Mouse (Mus musculus) kidney, embryonic 14.5 days (tissue): ENCODE measurements around the gene Wfdc15b. TPM values are rescaled to one million over a fixed set of nuclear protein-coding genes. Genes with fewer than 3 reads are reported as not detected.

ENCODE experiments used
- ATAC-seq: fragments of 200-750 bp; cut with Nextera tagmentation; 2 replicates; pipeline ENCODE4 v1.8.0; 2017; ENCODE audit warnings: moderate number of reproducible peaks, mild to moderate bottlenecking, moderate TSS enrichment, moderate library complexity; ENCODE audit not compliant: low FRiP score, low TSS enrichment
- H3K27ac ChIP-seq: fragments of 300-500 bp; sonication (generic); 2 replicates; pipeline ENCODE4 v1.5.1; 2014; ENCODE audit warnings: low read depth, mild to moderate bottlenecking, low read length, moderate library complexity, mixed read lengths
- H3K27me3 ChIP-seq: fragments of 300-500 bp; sonication (generic); 2 replicates; pipeline ENCODE4 v1.6.1; 2014; ENCODE audit warnings: mild to moderate bottlenecking, low read length; ENCODE audit not compliant: control insufficient read depth, insufficient read depth
- H3K36me3 ChIP-seq: fragments of 300-500 bp; sonication (generic); 2 replicates; pipeline ENCODE4 v1.6.1; 2014; ENCODE audit warnings: low read length, mixed read lengths; ENCODE audit not compliant: control insufficient read depth, insufficient read depth
- H3K4me1 ChIP-seq: fragments of 300-500 bp; sonication (generic); 2 replicates; pipeline ENCODE4 v1.6.1; 2014; ENCODE audit warnings: low read length, mixed read lengths; ENCODE audit not compliant: control insufficient read depth, insufficient read depth
- H3K4me2 ChIP-seq: fragments of 300-500 bp; sonication (generic); replicated peaks from 2 replicates; pipeline ENCODE4 v1.6.1; 2014; ENCODE audit warnings: low read depth, mild to moderate bottlenecking, low read length
- H3K4me3 ChIP-seq: fragments of 300-500 bp; sonication (generic); 2 replicates; pipeline ENCODE4 v1.5.1; 2014; ENCODE audit warnings: mild to moderate bottlenecking, low read length
- H3K9ac ChIP-seq: fragments of 300-500 bp; sonication (generic); 2 replicates; pipeline ENCODE4 v1.6.1; 2014; ENCODE audit warnings: low read depth, mild to moderate bottlenecking, low read length, moderate library complexity
- H3K9me3 ChIP-seq: fragments of 300-500 bp; sonication (generic); 2 replicates; pipeline ENCODE4 v1.6.1; 2016; ENCODE audit warnings: low read length; ENCODE audit not compliant: control insufficient read depth
- WGBS: fragments of 180-500 bp; shearing (Covaris S2); extraction: QIAGEN DNeasy Blood & Tissue Kit; methylation state at CpG from one replicate; pipeline ENCODE4 v1.1.7; 2014; 5-methylcytosine and 5-hydroxymethylcytosine counted together
- polyA plus RNA-seq: library from polyadenylated mRNA; unstranded; fragments of >200 nt; fragmentation: Nextera tagmentation; extraction: Ambion mirVana; gene quantifications from 2 replicates; pipeline ENCODE4 v1.2.1, GENCODE M21; 2014

Wfdc15b gene
- polyA plus RNA-seq, 1 experiment from 2014 or later, result 76.1 TPM

DNA sequence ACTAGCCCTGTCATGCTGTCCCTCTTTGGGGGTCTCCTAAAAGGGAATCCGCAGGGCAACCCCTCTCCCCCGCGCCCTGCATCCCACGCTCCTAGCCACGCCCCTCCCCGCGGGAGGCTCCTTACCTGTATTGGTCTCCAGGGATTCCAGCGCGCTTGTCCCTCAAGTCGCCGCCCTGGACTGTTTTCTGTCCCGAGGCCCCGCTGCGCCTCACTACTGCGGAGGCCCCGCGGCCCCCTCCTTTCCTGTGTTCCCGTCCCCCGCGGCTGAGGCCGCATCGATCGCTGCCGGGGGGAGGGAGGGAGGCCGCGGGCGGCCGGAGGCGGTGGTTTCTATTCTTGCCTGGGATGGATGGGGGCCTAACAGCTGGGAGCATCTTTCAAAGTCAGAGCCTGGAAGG, 50.6 kb downstream of the Wfdc15b start, which contains the start of gene Kcns1:
Gene Kcns1, minus strand, starts transcription at position 212 of the 400 bp plus-strand sequence.
- ATAC-seq, result no peak
- Histone ChIP-seq H3K4me3 (peak within 1 kb of the TSS; percentile 31), H3K9ac (peak within 1 kb of the TSS; percentile 42; the same call in 1 of the 2 replicates), H3K4me2 (peak within 1 kb of the TSS; percentile 54), H3K36me3 (no peaks in the 10 kb centered on the region), H3K4me1 (peaks cover 9% of the 10 kb centered on the region; the same call in 1 of the 2 replicates), H3K27ac (no peak within 1 kb of the TSS), H3K9me3 (no peaks in the 10 kb centered on the region), H3K27me3 (peaks cover 67% of the 10 kb centered on the region)
- WGBS, result under 1% methylated on average over 29 of the region's 29 CpGs

DNA sequence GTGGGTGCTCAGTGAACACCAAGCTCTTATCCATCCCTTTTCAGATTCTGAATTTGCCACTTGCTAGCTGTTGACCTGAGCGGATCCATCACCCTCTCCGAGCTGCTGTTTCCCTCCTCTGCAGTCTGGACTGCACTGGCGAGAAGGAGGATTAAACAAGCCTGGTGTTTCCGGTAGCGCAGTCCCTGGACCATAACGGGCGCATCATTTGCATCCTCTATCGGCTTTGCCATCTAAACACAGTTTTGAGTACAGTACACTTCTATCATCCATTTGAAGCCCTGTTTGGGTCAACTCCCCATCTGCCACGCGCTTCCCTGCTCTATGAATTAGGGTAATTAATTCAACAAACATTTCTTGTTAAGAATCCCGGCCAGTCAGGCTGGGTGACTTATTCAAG, 51.1 kb downstream of the Wfdc15b start:
- Histone ChIP-seq H3K4me3 (no peak overlapping the region), H3K36me3 (no peaks in the 10 kb centered on the region)
- WGBS, result 6% methylated on average over 11 of the region's 11 CpGs

GRCm38 (mm10) chr2:164168571-164168946, 52.9 kb downstream of the Wfdc15b start:
- peak overlapping the region; percentile 58 for H3K4me2 ChIP-seq
- peaks cover 9% of the 10 kb centered on the region; the same call in 1 of the 2 replicates for H3K4me1 ChIP-seq
- H3K27ac ChIP-seq, result no peak overlapping the region
- no peaks in the 10 kb centered on the region for H3K9me3 ChIP-seq
- H3K27me3 ChIP-seq, result peaks cover 68% of the 10 kb centered on the region
- peak; percentile 67; the same call in 1 of the 2 replicates for ATAC-seq
- WGBS, result 10% methylated on average over 42 of the region's 42 CpGs
- peak overlapping the region; percentile 35 for H3K4me3 ChIP-seq
- peak overlapping the region; percentile 37; the same call in 1 of the 2 replicates for H3K9ac ChIP-seq
- H3K36me3 ChIP-seq, result no peaks in the 10 kb centered on the region

More for the DNA sequence above, 51.1 kb downstream of the Wfdc15b start:
- no peak overlapping the region for H3K27ac ChIP-seq
- peaks cover 72% of the 10 kb centered on the region for H3K27me3 ChIP-seq
- no peak overlapping the region for H3K9ac ChIP-seq
- H3K9me3 ChIP-seq, result no peaks in the 10 kb centered on the region
- no peak overlapping the region; the same call in 1 of the 2 replicates for H3K4me2 ChIP-seq
- ATAC-seq, result no peak
- H3K4me1 ChIP-seq, result peaks cover 9% of the 10 kb centered on the region; the same call in 1 of the 2 replicates

- ATAC-seq, result peak; percentile 47; the same call in 1 of the 2 replicates
- peak overlapping the region; percentile 58 for H3K4me2 ChIP-seq
- no peaks in the 10 kb centered on the region for H3K9me3 ChIP-seq
- no peaks in the 10 kb centered on the region for H3K36me3 ChIP-seq
- no peak overlapping the region for H3K27ac ChIP-seq
- peak overlapping the region; percentile 35 for H3K4me3 ChIP-seq
- H3K9ac ChIP-seq, result peak overlapping the region; percentile 37
- peaks cover 63% of the 10 kb centered on the region for H3K27me3 ChIP-seq
- WGBS, result 13% methylated on average over 88 of the region's 90 CpGs
- H3K4me1 ChIP-seq, result peaks cover 9% of the 10 kb centered on the region; the same call in 1 of the 2 replicates
Measured at GRCm38 (mm10) chr2:164167752-164168570, 53.5 kb downstream of the Wfdc15b start.

DNA sequence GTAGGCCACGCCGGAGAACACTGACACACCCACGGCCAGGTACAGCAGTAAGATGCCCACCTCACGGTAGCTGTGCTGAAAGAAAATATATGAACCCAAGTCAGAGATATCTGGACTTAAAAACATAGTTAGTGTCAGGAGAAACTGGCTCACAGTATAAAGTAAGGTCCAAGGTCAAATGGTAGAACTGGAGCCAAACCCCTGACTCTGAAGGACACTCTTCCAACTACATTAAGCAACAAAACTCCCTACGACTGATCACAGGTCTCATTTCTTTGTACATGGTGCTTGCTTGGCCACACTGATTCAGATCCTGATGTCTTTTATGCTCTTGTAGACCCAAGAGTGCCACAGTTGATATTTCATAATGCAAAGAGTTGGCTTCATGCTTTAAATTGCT, 56.5 kb downstream of the Wfdc15b start:
- no peaks in the 10 kb centered on the region for H3K9me3 ChIP-seq
- peaks cover 45% of the 10 kb centered on the region for H3K27me3 ChIP-seq
- no peaks in the 10 kb centered on the region for H3K36me3 ChIP-seq
- no peak for ATAC-seq
- 87% methylated on average over 5 of the region's 5 CpGs for WGBS
- H3K4me1 ChIP-seq, result 0 out of 2 replicates have a peak, but pooled peaks cover 7% of the 10 kb centered on the region
- no peak overlapping the region for H3K4me2 ChIP-seq
- no peak overlapping the region for H3K9ac ChIP-seq
- no peak overlapping the region for H3K4me3 ChIP-seq
- H3K27ac ChIP-seq, result no peak overlapping the region

Other genes starting within 250 kb of the Wfdc15b start
- 217 and 305 TPM in 2 replicates for gene Ywhab, start 226.7 kb downstream of the Wfdc15b start, polyA plus RNA-seq
- gene Pabpc1l, start 196.2 kb downstream of the Wfdc15b start, polyA plus RNA-seq, result 2.7 and 3.4 TPM in 2 replicates
- gene Stk4, start 151.3 kb downstream of the Wfdc15b start, polyA plus RNA-seq, result 24.1 and 36.5 TPM in 2 replicates
- 63.4 and 70.5 TPM in 2 replicates for gene Tomm34, start 150.5 kb downstream of the Wfdc15b start, polyA plus RNA-seq
- gene Kcns1, start 50.5 kb downstream of the Wfdc15b start, polyA plus RNA-seq, result 0.16 TPM in 1 of 2 replicates, not detected in the other
- not detected in 2 replicates for gene Wfdc5, start 38.9 kb downstream of the Wfdc15b start, polyA plus RNA-seq
- not detected in 2 replicates for gene Wfdc12, start 31.1 kb downstream of the Wfdc15b start, polyA plus RNA-seq
- not detected in 2 replicates for gene Wfdc15a, start 21.5 kb downstream of the Wfdc15b start, polyA plus RNA-seq
- not detected in 2 replicates for gene Svs2, start 16.8 kb upstream of the Wfdc15b start, polyA plus RNA-seq
- not detected in 2 replicates for gene Svs3b, start 35.0 kb upstream of the Wfdc15b start, polyA plus RNA-seq
- gene Svs4, start 56.8 kb upstream of the Wfdc15b start, polyA plus RNA-seq, result not detected in 2 replicates
- not detected in 2 replicates for gene Svs3a, start 67.6 kb upstream of the Wfdc15b start, polyA plus RNA-seq
- gene Svs6, start 95.1 kb upstream of the Wfdc15b start, polyA plus RNA-seq, result not detected in 2 replicates
- not detected in 2 replicates for gene Svs5, start 111.1 kb upstream of the Wfdc15b start, polyA plus RNA-seq
- 0.44 TPM in 1 of 2 replicates, not detected in the other for gene Slpi, start 167.4 kb upstream of the Wfdc15b start, polyA plus RNA-seq
- gene Rbpjl, start 181.5 kb upstream of the Wfdc15b start, polyA plus RNA-seq, result not detected in 2 replicates
- 0.12 and 0.20 TPM in 2 replicates for gene Matn4, start 183.5 kb upstream of the Wfdc15b start, polyA plus RNA-seq
- 87.8 and 108 TPM in 2 replicates for gene Sdc4, start 222.2 kb upstream of the Wfdc15b start, polyA plus RNA-seq
- 66.8 and 69.4 TPM in 2 replicates for gene Sys1, start 235.3 kb upstream of the Wfdc15b start, polyA plus RNA-seq
- 7.1 and 8.4 TPM in 2 replicates for gene Gm20458, start 239.3 kb upstream of the Wfdc15b start, polyA plus RNA-seq